Mouse (Mus musculus) v-Abl transformed pro-B cells (cell line): Measurements from ENCODE around the gene Nfasc.

Source experiments
- in situ Hi-C, 2 experiments: fragments of 400-800 bp; cut with MboI; formaldehyde crosslinking; loops; one replicate each; pipeline ENCODE4 v1.15.1; 2025; ENCODE audit not compliant: unreplicated experiment in 2 of 2

Gene Nfasc

DNA sequence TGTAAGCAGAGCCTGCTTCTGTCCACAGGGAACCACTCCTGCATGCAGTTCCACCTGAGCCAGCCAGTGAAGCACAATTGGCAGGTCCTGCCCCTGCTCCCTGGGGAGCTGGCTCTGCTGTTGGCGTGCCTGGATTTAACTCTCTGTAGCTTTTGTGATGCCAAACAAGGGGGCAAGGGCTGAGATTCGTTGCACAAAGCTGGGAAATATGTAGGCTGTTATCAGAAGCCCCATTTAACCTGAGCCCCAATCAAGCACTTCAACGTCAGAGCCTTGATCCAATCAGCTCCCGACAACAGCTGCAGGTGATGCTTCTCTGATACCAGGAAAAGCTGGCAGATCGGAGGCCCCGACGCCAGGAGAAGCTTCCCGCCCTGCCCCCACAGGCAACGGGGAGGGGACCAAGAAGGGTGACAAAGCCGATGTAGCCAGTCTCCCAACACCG lies 2.5 kb downstream of the Nfasc start:
- in situ Hi-C loops: loop anchor here in 1 of 2 experiments (25.0 kb wide), 2 partner anchors 673 to 998 kb away; partner anchors contain the start of gene Sox13

DNA sequence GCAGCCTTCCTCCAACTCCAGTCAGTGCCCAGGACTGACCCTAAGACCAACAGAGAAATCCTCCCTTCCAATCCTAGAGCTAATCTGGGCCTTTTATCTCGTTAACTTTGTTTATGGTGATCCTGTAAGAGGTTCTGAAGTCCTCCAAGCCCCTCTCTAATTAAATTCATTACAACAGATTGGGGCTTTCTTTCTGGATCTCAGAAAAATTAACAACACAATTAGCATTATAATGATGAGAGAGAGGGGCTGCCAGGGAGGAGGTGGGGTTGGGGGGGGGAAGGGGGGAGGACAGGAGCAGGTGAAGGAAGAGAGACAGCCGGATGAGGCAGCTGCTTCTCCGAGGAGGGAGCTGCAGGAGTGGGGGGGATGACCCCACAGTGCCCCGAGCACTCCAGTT lies 5.4 kb downstream of the Nfasc start:
- in situ Hi-C loops: loop anchor here in 1 of 2 experiments (25.0 kb wide), 2 partner anchors 676 to 1001 kb away; partner anchors contain the start of gene Sox13

DNA sequence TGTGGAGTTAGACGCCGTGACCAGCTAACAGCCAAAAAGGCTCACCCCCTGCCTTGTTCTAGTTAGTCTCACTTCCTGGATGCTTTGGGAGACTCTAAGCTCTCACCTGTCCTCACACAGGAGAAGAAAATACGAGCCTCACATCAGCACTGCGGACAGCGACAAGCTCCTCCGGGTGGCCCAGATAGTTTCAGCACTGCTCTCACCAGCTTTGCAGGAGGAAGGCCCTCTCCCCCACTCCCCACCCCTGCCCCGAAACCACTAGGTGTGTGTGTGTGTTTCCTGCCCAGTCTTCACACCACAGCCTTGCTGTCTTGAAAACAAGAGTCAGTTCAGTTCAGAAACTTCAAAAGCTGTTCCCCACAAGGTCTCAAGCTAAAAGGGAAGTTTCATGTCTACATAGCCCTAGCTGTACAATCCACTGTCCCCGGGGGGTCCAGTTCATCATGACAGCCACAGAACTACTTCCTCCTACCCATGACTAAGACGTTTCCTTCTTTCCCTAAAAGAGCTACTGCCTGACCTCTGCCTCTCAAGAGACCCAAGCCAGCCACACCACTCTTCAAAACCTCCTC lies 7.6 kb downstream of the Nfasc start:
- in situ Hi-C loops: loop anchor here in 1 of 2 experiments (25.0 kb wide), 2 partner anchors 678 to 1003 kb away; partner anchors contain the start of gene Sox13

DNA sequence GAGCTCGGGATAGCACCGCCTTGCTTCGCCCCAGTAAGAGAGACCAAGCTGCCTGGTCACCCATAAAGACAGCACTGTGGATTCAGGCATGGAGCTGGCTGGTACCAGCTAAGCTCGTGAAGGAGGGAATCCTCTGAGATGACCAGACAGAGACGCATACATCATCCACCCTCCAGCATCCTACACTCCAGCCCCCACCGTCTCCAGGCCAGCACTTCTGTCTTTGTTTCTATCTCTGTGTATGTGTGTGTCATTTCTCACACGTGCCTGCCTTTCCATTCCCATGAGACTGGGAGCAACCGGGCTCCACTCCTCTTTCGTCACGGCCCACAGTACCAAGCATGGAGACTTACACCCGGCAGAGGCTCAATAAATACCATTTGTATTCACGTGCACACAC lies 9.3 kb downstream of the Nfasc start:
- in situ Hi-C loops: loop anchor here in 1 of 2 experiments (25.0 kb wide), 2 partner anchors 680 to 1005 kb away; partner anchors contain the start of gene Sox13

DNA sequence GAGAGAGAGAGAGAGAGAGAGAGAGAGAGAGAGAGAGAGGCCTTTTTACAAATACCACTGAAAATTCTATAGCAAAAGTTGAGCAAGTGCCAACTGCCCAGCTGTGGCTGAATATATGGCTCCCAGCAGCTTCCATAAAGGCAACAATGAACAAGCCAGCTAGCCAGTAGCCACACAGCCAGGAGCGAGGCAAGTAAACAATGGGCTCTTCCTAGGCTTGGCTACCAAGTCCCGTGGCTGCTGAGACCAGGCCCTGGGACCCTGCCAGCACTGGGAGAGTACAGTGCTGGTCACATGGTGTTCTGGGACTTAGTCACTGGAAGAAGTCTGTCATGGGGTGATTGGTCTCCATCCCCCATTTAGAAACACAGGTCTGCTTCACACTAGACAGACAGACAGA lies 14.0 kb downstream of the Nfasc start:
- in situ Hi-C loops: loop anchor here in 1 of 2 experiments (25.0 kb wide), 2 partner anchors 685 to 1010 kb away; partner anchors contain the start of gene Sox13

DNA sequence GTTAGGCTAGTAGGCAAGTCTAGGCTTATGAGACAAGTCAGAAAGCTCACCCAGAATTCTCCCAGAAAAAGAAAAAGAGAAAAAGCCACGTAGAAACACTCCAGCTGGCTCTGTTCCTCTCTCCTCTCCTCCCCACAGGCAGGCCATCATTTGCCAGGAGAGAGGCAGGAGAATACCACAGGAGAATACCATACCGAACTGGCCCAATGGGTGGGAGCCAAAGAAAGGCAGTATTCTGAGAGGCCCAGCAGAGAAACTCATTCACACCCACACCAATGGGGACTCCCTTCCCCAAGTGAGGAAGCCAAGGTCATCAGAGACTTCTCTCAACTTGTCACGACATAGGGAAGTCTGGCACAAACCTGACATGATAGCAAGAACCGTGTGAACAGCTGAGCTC lies 19.2 kb downstream of the Nfasc start:
- in situ Hi-C loops: no loop called here

DNA sequence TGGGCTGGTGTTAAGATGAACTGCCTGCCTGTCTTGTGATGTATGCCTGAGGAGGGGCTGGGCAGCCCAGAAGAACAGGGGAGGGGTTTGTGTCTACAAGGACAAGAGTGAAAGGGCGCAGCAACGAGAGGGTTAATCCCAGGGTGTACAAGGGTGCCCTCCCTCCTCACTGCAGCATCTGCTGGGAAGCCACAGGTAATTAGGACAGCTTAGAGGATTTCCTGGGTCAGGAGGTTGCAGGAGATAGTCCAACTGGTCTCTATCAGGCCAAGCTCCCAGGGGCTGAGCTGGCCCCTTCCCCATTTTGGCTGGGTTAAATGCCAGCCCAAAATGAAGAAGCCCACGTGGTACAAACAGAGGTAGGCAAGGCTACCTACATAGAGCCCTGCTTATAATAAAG lies 20.3 kb downstream of the Nfasc start:
- in situ Hi-C loops: no loop called here

DNA sequence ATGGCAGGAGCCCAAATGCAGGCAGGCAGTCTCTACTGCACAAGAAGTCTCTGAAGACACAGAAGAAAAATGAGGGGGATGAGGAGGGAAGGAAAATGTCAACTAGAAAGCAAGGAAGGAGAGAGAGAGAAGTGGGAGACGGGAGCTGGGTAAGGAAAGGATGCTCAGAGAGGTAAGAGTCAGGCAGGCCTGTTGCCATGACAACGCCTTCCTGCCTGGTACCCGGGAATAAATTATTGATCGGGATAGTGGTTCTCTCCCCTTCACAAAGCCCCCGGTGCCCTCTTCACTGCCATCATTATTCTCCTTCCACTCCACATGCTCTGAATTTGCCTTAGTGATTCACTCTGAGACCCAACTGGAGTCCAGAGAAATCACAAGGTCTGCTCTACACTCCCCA lies 23.4 kb downstream of the Nfasc start:
- in situ Hi-C loops: no loop called here

DNA sequence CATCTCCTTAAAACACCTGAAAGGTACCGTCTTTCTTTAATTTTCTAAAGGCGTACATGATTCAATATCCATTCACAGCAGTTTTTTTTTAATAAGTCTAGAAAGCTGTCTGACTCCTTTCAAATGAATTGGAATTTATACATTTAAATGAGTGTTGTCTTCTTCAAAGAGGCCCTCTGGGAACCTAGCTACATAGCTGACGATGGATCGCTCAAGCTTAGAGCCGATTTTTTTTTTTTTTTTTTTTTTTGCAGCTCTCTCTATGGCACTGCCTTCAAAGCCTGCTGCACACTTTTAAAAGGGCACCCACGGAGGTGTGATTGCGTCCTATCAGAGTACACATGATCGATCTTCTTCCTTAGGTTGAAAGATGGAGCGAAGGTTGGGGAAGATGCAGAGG lies 26.6 kb downstream of the Nfasc start:
- in situ Hi-C loops: no loop called here

DNA sequence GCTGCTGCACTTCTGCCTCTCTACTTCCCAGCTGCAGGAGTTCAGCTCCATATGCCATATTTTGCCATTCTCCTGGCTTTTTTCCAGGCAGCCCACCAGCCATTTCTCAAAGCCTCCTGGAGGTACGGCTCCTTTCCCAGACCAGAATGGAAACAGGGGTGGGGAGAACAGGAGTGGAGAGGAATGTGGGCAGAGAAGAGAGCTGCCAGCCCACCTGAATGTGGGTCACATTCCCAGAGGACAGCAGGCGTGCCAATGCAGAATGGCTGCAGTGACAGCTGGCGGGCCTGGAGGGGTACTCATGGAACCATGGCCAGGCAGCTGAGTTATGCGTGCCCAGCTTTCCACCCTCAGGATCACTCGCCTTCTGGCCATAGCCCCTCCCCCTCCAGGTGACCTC lies 32.2 kb downstream of the Nfasc start:
- in situ Hi-C loops: no loop called here

DNA sequence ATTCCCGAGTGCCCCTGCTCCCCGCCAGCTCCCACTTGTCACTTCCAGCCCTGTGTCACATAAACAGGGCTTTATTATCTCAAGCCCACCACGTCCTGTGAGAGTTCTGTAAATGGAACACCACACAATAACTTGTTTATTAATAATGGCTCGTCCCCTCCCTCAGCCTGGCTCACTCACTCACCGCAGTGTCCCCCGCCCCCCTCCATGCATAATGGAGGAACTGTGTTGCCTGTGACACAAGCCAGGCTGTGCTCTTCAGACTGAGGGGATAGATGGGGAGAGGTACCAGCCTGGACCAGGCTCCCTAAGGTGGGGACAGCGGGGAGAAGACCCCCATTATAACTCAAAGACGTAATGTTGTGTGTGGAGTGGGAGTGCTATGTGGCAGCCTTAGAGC lies 34.3 kb downstream of the Nfasc start:
- in situ Hi-C loops: no loop called here

DNA sequence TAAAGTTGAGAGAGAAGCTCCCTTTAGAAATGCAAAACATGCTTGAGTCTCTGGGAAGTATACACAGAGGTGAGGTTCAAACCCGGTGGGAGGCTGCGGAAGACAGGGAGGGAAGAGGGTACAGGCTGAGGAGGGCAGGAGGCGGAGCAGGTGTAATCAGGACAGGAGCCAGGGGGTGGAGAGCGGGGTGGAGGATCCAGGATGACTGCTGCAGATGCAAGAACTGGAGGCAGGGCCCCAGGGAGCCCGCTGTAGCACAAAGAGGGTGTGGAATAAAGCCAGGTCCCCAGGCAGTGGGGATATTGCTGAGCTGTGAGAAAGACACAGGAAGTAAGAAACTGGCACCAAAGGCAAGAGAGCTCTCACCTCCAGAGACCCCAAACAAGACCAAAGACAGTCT lies 38.1 kb downstream of the Nfasc start:
- in situ Hi-C loops: no loop called here

DNA sequence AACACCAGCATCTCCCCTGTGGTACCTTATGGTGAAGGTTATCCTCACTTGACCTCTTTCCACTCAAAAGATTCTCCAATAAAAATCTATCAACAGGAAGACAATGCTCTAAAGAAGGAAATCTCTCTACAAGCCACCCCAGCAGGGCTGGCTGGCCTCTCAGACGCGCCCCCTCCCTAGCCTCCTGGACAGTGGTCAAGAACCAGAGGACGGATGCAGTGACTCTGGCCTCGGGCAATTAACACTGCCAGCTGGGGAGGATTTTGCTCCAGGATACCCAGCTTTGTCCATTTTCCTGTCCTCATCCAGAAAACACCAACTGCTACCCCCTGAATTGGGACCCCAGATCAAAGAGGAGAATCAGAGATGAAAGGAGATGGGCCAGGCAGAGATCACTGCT lies 44.7 kb downstream of the Nfasc start:
- in situ Hi-C loops: no loop called here

DNA sequence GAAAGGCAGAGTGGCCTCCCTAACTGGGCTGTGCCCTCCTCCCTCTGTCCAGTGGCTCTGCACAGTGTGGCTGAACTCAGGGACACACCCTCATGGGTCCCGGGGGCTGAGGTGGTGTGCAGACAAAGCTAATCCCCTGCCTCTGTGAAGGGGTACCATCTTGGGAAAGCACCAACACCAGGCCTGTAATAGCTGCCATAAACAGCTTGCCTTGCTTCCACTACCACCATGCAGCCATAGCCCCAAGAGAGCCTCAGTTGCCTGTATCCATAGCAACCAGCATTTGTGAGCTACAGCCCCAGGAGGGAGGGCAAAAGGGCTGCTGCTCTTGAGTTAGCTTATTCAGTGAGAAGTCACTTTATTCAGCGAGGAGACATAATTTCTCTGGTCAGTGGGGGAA lies 45.4 kb downstream of the Nfasc start:
- in situ Hi-C loops: no loop called here

DNA sequence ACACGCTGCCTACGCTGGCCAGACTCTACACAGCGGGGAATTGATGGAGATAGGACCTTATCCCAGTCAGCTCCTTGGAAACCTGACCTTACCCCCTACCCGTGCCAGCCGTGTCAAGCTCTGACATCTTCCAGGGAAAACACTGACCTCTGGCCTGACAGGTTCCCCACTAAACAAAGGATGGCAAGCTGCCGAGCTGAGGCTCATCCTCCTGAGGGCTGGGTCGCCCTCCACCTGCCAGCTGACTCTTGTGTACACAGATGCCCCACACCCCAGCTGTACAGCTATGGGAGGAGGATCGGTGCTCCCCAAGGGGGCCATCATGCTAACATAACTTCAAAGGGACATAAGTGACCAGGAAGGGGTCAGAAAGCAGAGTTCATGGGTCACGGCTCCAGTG lies 47.6 kb downstream of the Nfasc start:
- in situ Hi-C loops: no loop called here

DNA sequence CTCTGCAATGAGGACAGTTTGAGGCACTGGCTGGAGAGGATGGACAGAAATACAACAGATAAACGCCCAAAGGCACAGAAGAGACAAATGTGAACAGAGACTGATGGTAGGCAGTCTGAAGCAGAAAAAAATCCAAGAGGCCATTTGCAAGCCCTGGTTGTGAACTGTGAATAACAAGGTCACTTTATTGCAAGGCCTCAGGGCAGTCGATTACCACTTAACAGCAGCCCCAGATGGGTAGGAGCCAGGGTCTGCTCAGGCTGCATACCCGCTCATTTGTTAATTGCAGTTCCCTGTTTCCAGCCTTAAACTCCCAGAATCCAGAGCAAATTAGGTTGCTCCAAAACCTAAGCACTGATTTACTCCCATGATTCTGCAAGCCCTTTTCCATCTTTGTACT lies 52.4 kb downstream of the Nfasc start:
- in situ Hi-C loops: no loop called here

DNA sequence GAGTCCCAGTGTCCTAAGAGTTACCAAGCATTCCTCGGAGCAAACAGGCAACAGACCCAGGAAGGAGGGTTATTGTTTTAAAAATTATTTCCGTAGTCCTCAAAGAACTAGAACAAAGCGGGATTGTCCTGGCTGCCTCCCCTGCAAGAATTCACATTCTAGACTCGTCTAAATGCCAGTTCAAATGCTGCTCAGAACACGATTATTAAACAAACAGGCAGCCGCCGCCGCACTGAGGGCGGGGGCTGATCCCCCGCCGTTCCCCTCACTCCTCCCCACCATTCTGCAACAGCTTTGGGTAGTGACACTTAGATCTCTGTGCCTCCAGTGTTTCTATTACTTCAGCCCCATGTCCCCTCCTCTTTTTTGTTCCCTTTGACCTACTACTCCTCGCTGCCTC lies 62.7 kb downstream of the Nfasc start:
- in situ Hi-C loops: no loop called here

DNA sequence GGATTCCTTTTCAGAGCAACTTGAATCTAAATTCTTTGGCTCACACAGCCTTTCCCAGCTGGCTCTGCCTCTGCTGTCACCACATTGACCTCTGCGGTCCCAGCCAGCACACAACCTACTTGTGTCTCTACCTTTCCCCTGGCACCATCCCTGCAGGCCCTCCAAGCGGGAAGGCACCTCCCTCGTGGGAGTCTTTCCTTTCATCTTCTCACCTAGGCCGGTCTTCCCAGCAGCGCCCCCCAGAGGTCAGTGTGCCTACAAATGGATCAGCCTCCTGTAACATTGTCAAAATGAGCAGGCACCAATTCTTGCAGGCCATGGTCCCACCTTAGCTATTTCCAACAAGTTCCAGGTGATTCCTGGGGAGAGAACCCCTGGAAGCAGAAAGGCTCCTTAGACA lies 63.5 kb downstream of the Nfasc start:
- in situ Hi-C loops: no loop called here

DNA sequence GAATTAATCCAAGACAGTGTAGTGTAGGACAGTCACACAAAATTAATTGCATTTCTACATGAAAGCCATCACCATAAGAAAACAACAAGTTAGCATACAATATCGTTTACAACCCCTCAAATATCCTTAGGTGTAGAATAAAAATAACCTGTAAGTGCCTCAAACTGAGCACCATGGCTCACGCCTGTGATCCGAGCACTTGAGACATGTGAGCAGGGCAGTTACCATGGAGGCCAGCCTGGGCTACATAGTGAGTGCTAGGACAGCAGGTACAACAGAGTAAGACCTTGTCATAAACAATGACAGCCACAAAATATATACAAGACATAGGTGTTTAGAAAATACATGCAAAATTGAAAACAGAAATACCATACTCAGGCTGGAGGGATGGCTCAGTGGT lies 68.9 kb downstream of the Nfasc start:
- in situ Hi-C loops: no loop called here

DNA sequence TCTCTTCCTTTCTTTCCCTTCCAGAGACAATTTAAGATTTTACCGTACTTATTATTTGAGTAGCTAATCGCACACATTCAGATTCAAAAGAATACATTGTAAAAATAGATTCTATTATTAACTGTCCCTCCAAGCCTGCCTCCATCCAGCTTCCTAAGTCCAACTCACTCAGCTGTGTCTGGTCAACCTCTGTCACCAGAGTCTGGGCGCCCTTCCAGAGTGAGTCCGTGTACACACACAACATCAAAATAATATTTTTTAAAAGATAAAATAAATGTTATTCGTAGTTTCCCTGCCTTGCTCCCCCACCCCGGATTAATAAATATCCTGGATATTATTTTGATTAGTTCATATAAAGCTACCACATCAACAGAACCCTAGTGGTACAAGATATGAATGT lies 72.4 kb downstream of the Nfasc start:
- in situ Hi-C loops: no loop called here

DNA sequence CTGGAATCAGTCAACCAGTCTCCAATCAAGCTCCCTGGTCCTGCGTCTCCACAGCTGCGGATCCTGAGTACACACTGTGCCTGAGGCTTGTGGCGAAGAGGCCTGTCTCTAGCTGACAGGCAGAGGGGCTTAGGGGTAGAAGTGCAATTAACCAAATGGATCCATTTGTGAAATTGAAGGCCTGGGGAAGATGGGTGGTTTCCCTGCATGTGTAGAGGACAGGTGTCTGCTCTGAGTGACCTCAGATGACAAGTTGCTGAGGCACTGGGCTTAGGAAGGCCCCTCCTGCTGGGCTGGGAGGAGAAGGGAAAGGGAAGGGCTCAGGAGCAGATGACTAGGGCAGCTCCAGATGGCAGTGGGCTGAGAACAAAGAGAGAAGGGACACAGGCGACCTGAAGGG lies 81.2 kb downstream of the Nfasc start:
- in situ Hi-C loops: no loop called here

DNA sequence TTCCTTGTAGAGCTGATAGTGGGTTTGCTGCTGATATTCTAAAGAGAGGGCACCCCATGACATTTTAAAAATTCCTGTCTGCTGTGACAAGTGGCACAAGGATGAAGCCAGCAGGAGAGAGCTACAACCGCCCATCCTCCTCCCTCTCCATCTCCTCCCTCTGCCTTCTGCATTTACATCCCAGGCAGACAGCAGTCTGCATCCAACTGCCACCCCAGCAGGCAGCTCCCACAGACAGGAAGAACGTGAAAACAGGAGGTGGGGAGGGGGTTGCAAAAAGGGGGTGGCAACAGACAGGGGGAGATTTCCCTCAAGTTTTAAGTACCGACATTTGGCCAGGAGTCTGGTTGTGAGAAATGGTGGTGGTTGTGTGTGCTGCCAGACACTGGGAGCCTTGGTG lies 82.0 kb downstream of the Nfasc start:
- in situ Hi-C loops: no loop called here

DNA sequence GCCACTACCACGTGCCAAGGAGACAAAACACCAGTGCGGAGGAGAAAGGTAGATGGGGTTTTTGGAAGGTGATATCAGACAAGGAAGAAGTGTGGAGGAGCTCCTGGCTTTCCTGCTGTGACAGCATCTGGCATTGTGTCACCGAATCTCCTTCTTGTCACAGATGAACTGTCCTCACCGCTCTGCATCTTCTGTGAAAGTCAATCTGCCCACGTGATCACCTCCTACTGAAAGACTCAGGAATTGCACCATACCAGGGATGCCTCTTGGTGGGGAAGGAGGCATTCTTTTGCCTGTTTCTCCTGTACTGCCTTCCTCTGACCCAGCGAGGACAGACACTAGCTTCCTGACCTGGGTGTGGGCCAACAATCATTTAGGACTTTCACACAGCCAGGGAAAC lies 86.0 kb downstream of the Nfasc start:
- in situ Hi-C loops: no loop called here
